Mouse (Mus musculus) mouse embryonic stem cell (cell line): ENCODE measurements around the gene 1700056E22Rik.

Experiments
- in situ Hi-C, 2 experiments: fragments of 300-500 bp; cut with MboI; formaldehyde crosslinking; loops; 1 replicate in 1 of 2; 3 replicates in 1 of 2; pipeline ENCODE4 v1.14.3; 2019 to 2020; ENCODE audit warnings: low sequenced_read_pairs in 2 of 2, low pct_unique_long_range_greater_than_20kb in 1 of 2, mixed read lengths in 1 of 2; ENCODE audit not compliant: unreplicated experiment in 1 of 2

1700056E22Rik gene

DNA sequence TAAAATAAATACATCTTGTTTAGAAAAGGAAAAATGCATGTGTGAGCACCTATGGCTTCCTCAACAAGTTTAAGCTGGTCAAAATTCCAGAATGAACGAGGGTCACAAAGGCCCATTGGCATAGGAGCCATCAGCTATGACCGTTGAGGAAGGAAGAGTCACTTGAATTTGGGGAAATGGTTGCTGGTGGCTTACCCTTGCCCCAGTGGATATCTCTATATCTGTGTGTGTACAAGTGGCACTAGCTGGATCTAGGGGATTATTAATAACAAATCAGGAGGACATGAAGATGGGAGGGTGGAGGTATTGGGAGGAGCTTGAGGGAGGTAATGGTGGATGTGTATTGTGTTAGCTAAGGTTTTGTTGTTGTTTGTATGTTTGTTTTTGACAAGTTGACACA is 42.2 kb downstream of the 1700056E22Rik start:
- in situ Hi-C loops, result no loop called here

DNA sequence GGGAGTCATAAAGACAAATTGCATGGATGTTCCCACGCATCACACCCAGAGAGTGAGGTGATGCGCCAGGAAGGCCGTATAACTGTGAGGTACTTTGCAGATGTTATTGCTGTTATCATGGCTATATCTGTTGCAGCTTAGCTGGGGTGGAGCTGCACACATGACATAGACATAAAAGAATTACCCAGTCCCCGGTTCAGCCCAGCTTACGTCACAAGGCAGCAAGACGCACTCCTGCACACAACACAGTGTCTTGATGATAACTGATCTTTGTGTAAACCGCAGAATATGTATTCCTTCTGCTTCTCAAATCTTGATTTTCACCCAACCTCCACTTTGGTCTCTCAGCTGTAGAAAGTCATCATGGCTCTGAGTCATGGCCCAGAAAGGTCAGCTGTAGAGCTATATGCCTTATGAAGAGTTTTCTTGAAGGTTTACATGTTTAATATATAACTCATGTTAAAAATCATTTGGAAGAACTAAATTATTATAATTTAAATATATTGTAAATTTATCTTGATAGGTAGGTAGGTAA is 46.3 kb downstream of the 1700056E22Rik start:
- in situ Hi-C loops, result no loop called here
